Mouse (Mus musculus): ENCODE data around the gene Adcy1.

Adcy1 gene

GRCm38 (mm10) chr11:7136246-7136855 is 73.1 kb downstream of the Adcy1 start:
- CTCF ChIA-PET: no interaction called here

DNA sequence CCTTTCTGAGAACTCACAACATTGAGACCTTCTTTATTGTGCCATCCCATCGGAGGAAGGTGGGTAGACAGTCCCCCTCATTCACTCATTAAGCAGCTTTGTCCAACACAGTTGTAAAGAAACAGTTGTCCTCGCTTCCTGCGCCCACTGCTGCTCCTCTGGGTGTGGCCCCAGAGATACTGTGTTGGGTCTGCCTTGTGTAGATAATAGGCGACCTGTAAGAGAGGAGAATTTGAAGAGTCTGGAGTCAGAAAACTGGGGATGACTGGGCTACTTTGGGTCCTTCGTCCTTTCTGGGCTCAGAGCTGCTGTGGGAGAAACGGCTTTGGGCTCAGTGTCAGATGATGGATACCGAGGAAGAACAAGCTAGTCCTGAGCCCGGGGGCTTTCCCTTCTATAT is 75.1 kb downstream of the Adcy1 start:
- CTCF ChIA-PET: no interaction called here

- CTCF ChIA-PET: no interaction called here
Measured at GRCm38 (mm10) chr11:7140449-7140848, 77.2 kb downstream of the Adcy1 start.

GRCm38 (mm10) chr11:7142725-7143124 is 79.4 kb downstream of the Adcy1 start:
- CTCF ChIA-PET: no interaction called here

DNA sequence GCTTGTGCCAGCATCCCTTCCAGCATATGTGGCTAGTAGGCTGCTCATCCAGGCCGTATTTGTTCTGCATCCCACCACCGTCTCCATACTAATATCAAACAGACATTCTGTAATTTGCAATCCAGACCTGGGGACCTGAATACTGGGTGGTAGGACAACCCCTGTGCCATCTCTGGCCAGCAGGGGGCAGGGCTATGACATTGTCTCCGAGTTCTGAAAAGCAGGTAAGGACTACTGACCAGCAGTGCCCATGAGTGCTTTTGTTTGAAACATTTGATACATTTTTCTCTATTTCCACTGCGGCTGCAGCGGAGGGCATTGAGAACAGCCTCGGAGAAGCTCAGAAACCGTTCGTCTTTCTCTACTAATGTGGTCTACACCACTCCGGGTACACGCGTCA is 81.1 kb downstream of the Adcy1 start:
- CTCF ChIA-PET: no interaction called here

DNA sequence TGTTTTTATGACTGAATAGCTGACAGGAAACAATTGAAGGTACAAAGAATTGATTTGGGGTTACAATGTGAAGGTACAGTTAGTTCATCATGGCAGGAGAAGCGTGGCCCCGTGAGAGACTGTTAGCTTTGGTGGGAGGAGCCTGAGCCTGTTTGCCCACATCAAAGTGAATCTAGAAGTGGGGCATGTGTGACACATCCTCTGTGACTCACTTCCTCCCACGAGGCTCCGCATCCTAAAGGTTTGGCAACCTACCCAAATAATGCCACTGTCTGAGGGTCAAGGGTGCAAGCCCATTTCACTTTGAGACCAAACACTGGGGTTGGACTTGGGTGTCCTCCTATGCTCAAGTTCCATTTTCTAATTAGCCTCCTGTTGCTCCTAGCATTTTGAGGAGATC is 81.9 kb downstream of the Adcy1 start:
- CTCF ChIA-PET: no interaction called here

DNA sequence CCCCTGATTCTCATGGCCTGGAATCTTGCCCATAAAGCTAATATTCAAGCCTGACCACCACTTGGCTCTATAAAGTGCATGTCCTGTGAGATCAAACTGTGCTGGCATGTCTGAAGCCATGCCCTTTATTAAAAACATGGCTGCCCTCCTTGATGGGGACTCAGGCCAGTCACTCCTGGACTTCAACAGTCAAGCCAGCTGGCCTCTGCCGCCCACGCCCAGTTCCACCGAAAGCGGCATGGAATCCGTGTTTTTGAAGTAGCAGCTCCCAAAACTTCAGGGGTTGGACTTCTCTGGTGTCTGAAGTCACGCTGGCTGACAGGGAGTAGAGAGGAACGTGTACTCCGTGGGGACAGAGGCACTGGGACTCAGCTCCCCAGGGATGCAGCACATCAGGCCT is 84.2 kb downstream of the Adcy1 start:
- CTCF ChIA-PET: no interaction called here

GRCm38 (mm10) chr11:7147945-7148344 is 84.7 kb downstream of the Adcy1 start:
- CTCF ChIA-PET: no interaction called here

GRCm38 (mm10) chr11:7149471-7149870 is 86.2 kb downstream of the Adcy1 start:
- CTCF ChIA-PET: no interaction called here

- CTCF ChIA-PET: no interaction called here
Measured at GRCm38 (mm10) chr11:7150511-7150910, 87.2 kb downstream of the Adcy1 start.

DNA sequence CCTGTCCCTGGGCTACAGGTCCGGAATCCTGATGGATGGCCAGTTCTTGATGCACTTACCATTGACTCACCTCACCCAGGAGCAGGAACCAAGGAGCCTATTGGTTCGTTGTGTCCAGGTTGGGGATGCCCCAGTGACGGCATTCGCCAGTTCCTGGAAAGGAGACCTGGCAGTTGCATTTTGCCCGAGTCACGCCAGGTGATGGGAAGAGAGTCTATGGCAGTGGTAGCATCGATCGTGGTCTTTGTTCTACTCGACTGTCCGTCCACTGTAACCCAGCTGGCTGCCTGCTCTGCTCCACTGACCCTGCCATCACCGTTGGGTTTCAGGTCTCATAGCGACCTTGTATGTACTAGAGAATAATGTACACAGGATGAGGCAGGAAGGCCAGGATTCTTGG is 89.1 kb downstream of the Adcy1 start:
- CTCF ChIA-PET: no interaction called here

GRCm38 (mm10) chr11:7153081-7153480 is 89.8 kb downstream of the Adcy1 start:
- CTCF ChIA-PET: no interaction called here

GRCm38 (mm10) chr11:7156427-7156826 is 93.1 kb downstream of the Adcy1 start:
- CTCF ChIA-PET: no interaction called here

- CTCF ChIA-PET: no interaction called here
Measured at GRCm38 (mm10) chr11:7158196-7158595, 94.9 kb downstream of the Adcy1 start.

DNA sequence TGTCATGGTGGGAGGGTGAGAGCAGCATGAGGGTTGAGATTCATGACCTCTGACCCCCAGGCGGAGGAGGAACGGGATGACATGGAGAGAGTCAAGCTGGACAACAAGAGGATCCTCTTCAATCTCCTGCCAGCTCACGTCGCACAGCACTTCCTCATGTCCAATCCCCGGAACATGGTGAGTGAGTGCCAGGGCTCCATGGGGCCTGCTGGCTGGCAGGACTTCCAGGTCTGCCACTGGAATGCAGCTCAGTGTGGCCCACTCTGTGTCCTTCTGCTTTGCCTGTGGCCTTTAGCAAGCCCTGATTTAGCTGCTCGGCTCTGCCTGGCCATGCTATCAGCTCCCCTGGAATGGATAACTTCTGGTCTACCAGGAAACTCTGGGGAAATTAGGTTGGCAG is 96.9 kb downstream of the Adcy1 start:
- CTCF ChIA-PET: no interaction called here

DNA sequence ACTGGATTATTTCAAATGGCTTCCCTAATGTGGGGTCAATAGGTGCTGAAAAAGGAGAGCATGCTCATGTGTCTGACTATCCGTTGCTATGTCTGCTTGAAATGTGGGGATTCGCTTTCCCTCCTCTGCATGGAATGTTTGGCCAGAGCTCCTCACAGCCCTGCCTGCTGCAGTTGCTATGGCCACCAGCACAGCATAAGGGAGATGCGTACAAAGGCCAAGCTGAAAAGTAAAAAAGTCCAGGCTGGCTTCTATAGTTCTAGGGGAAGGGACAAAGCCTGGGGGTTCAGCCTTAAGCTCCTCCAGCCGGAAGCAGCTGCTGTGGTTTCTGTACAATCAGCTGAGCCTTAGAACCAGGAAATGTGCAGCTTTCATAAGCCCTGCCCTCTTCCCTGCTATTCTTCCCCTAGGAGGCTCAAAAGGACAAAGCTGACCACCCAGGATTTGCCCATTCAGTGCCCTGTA is 97.4 kb downstream of the Adcy1 start:
- CTCF ChIA-PET: no interaction called here

DNA sequence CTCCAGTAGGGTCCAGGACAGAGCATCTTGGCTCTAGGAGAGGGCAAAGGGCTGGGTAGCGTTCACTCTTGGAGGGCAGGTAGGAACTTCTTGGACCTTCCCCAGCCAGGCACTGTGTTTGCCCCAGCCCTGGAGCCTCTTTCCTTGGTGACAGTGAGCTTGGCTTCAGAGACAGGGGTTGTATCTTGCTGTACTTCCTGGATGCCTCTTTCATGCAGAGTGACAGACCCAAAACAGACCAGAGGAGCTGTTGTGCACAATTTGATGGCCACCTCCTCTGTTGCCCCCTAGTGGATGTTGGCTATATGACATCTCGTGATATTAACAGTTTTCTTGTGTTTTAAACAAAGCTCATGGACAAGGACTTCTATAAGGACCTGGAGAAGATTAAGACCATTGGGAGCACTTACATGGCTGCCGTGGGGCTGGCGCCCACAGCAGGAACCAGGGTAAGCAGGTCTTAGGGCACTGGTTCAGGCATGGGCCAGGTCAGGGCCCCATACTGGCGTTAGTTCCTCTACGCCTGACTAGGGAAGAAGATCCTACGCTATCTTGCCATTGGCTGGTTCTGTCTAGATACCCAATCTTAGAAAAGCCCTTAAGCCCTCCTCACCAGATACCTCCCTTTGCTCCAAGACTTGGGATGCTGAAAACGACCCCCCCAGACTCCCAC is 98.3 kb downstream of the Adcy1 start:
- CTCF ChIA-PET: no interaction called here

DNA sequence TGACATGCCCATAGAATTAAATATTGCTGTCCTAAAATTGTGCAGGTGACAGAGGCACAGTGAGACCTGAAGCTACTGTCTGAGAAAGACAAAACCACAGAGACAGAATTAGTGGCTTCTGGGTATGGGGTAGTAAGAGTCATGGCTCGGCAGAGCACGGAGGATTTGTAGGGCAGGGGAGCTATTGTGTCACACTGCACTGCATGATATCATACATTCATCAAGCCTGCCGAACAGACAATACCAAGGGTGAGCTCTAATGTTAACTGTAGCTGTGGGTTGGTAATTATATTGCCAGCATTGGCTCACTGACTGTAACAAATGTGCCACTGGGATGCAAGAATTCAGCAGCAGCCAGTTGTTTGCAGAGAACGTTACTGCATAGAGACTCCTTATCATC is 101.1 kb downstream of the Adcy1 start:
- CTCF ChIA-PET: no interaction called here

GRCm38 (mm10) chr11:7169645-7170044 is 106.4 kb downstream of the Adcy1 start:
- CTCF ChIA-PET: no interaction called here

GRCm38 (mm10) chr11:7173664-7174063 is 110.4 kb downstream of the Adcy1 start:
- CTCF ChIA-PET: no interaction called here

- CTCF ChIA-PET: no interaction called here
Measured at GRCm38 (mm10) chr11:7178724-7179123, 115.4 kb downstream of the Adcy1 start.

- CTCF ChIA-PET: no interaction called here
Measured at GRCm38 (mm10) chr11:7179276-7179675, 116.0 kb downstream of the Adcy1 start.

DNA sequence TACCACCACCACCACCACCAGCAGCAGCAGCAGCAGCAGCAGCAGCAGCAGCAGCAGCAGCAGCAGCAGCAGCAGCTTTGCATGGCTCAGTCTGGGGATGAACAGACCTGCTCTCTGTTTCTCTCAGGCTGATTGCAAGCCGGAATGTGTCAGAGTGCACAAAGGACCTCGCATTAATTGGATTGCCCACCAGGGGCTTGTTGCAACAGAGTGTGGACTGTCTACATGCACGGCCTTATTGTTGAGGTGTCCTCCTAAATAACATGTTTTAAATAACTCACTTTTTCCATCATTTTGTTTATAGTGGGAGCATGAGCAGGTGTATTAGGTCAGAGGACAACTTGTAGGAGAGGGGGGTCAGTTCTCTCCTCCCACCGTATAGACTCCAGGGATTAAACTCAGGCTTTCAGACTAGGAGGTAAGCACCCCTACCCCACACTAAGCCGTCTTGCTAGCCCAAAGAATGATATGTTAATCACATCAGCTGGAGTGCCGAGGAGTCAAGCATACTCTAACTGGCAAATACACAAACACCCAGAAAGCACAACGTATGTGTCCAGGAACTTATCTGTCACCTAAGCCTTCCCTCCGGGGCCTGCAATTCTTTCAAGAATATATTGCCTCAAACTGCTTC is 119.2 kb downstream of the Adcy1 start:
- CTCF ChIA-PET: no interaction called here

- CTCF ChIA-PET: no interaction called here
Measured at GRCm38 (mm10) chr11:7184420-7184819, 121.1 kb downstream of the Adcy1 start.

Measured in spleen, embryonic (tissue).